Mouse (Mus musculus) midbrain, embryonic 12.5 days (tissue): ENCODE data around the gene Smim10l2a. TPM values are rescaled to one million over a fixed set of nuclear protein-coding genes. Genes with fewer than 3 reads are reported as not detected.

Experiments
- ATAC-seq: fragments of 200-750 bp; cut with Nextera tagmentation; 2 replicates; pipeline ENCODE4 v1.8.0; 2017; ENCODE audit warnings: low read depth, moderate TSS enrichment, moderate library complexity; ENCODE audit not compliant: low FRiP score
- H3K27ac ChIP-seq: fragments of 300-500 bp; sonication (generic); replicated peaks from 2 replicates; pipeline ENCODE4 v1.5.1; 2016; ENCODE audit warnings: mild to moderate bottlenecking
- H3K27me3 ChIP-seq: fragments of 300-500 bp; sonication (generic); 2 replicates; pipeline ENCODE4 v1.6.1; 2016; ENCODE audit warnings: mild to moderate bottlenecking
- H3K36me3 ChIP-seq: fragments of 300-500 bp; sonication (generic); 2 replicates; pipeline ENCODE4 v1.6.1; 2016
- H3K4me1 ChIP-seq: fragments of 300-500 bp; sonication (generic); 2 replicates; pipeline ENCODE4 v1.6.1; 2016
- H3K4me2 ChIP-seq: fragments of 300-500 bp; sonication (generic); replicated peaks from 2 replicates; pipeline ENCODE4 v1.6.1; 2016; ENCODE audit warnings: mild to moderate bottlenecking, moderate library complexity
- H3K4me3 ChIP-seq: fragments of 300-500 bp; sonication (generic); 2 replicates; pipeline ENCODE4 v1.5.1; 2016; ENCODE audit warnings: mild to moderate bottlenecking
- H3K9ac ChIP-seq: fragments of 300-500 bp; sonication (generic); replicated peaks from 2 replicates; pipeline ENCODE4 v1.6.1; 2016; ENCODE audit warnings: mild to moderate bottlenecking, moderate library complexity
- H3K9me3 ChIP-seq: fragments of 300-500 bp; sonication (generic); 2 replicates; pipeline ENCODE4 v1.6.1; 2016; ENCODE audit warnings: mild to moderate bottlenecking
- WGBS: fragments of 180-500 bp; shearing (Covaris S2); methylation state at CpG from one replicate; pipeline ENCODE4 v1.1.7; 2016; 5-methylcytosine and 5-hydroxymethylcytosine counted together
- polyA plus RNA-seq: library from polyadenylated mRNA; unstranded; fragments of >200 nt; fragmentation: Nextera tagmentation; extraction: Ambion mirVana; gene quantifications from 2 replicates; pipeline ENCODE4 v1.2.1, GENCODE M21; 2016

Gene Smim10l2a
- polyA plus RNA-seq, 1 experiment from 2014 or later = 5.1 TPM

- Histone ChIP-seq H3K27me3 (no peaks in the 10 kb centered on the region), H3K9ac (no peak overlapping the region), H3K27ac (no peak overlapping the region), H3K4me3 (no peak overlapping the region), H3K36me3 (no peaks in the 10 kb centered on the region), H3K9me3 (no peaks in the 10 kb centered on the region), H3K4me2 (no peak overlapping the region), H3K4me1 (no peaks in the 10 kb centered on the region)
- WGBS = 70% methylated on average over 4 of the region's 4 CpGs
- ATAC-seq = no peak
Observed at GRCm38 (mm10) chrX:56417541-56417940, 43.2 kb downstream of the Smim10l2a start.

Other genes with a start within 250 kb of the Smim10l2a start
- 0.54 and 1.7 TPM in 2 replicates for gene 3830403N18Rik, start 238.0 kb upstream of the Smim10l2a start, polyA plus RNA-seq
- not detected in 2 replicates for gene Gm773, start 161.7 kb upstream of the Smim10l2a start, polyA plus RNA-seq
- gene Zfp449, start 28.2 kb upstream of the Smim10l2a start, polyA plus RNA-seq = 5.6 and 6.2 TPM in 2 replicates
- gene Gm2174, start 73.4 kb downstream of the Smim10l2a start, polyA plus RNA-seq = 0.85 TPM in 1 of 2 replicates, not detected in the other
- 28.3 and 28.6 TPM in 2 replicates for gene Ints6l, start 80.3 kb downstream of the Smim10l2a start, polyA plus RNA-seq
- gene Gm10477, start 150.2 kb downstream of the Smim10l2a start, polyA plus RNA-seq = not detected in 2 replicates
- gene Gm648, start 175.0 kb downstream of the Smim10l2a start, polyA plus RNA-seq = 0.18 TPM in 1 of 2 replicates, not detected in the other
- 52.7 and 53.0 TPM in 2 replicates for gene Mmgt1, start 223.5 kb downstream of the Smim10l2a start, polyA plus RNA-seq
- 30.2 and 37.2 TPM in 2 replicates for gene Slc9a6, start 235.2 kb downstream of the Smim10l2a start, polyA plus RNA-seq